Mouse (Mus musculus): ENCODE measurements at regions not wholly inside any gene's neighbourhood (a gene's known extent, or its start where the extent isn't known, plus 50 kb on each side); places are given as distances from the start of the nearest gene placed in this dataset.

- peak; percentile 5 for DNase-seq
Observed at GRCm38 (mm10) chr17:51240360-51240993, 61.3 kb upstream of the Tbc1d5 start.

GRCm38 (mm10) chr17:51239465-51239864 lies 60.3 kb upstream of the Tbc1d5 start:
- DNase-seq, result peak; percentile 17
